Comparison of ENCODE assay signal across 8 mouse cellular contexts in genomic region chr16:31606389-31607177, GRCm38 (mm10). TPM values are rescaled to one million over a fixed set of nuclear protein-coding genes. Genes with fewer than 3 reads are reported as not detected.
A peak's percentile ranks its signal among the peaks of the same experiment; 100 is the strongest.
DNase-seq lines count a peak whose midpoint lies in the region; ATAC-seq and TF ChIP-seq lines count a peak whose summit lies in the region.

No protein-coding gene starts in this region.

- H3K27me3 ChIP-seq in hindbrain, embryonic 10.5 days (ENCODE audit: insufficient read depth, poor library complexity, severe bottlenecking), result no peaks in the 10 kb centered on the region
- no peaks in the 10 kb centered on the region for H3K27me3 ChIP-seq in hindbrain, postnatal 0 days (ENCODE audit: insufficient read depth, low read length)
- no peaks in the 10 kb centered on the region for H3K27me3 ChIP-seq in embryonic facial prominence, embryonic 12.5 days
- H3K27me3 ChIP-seq in heart, embryonic 13.5 days (replicated peaks), result no peaks in the 10 kb centered on the region
- no peaks in the 10 kb centered on the region for H3K27me3 ChIP-seq in lung, embryonic 15.5 days

- 82% methylated on average over 11 of the region's 11 CpGs for WGBS in hindbrain, embryonic 10.5 days
- 74% methylated on average over 11 of the region's 11 CpGs for WGBS in hindbrain, postnatal 0 days
- 80% methylated on average over 11 of the region's 11 CpGs for WGBS in embryonic facial prominence, embryonic 12.5 days
- 46% methylated on average over 11 of the region's 11 CpGs for WGBS in heart, embryonic 13.5 days
- 42% methylated on average over 11 of the region's 11 CpGs for WGBS in lung, embryonic 15.5 days

- H3K4me1 ChIP-seq in hindbrain, embryonic 10.5 days (replicated peaks), result 0 out of 2 replicates have a peak, but pooled peaks cover 10% of the 10 kb centered on the region
- H3K4me1 ChIP-seq in hindbrain, postnatal 0 days (ENCODE audit: insufficient read depth, low read length), result no peaks in the 10 kb centered on the region
- H3K4me1 ChIP-seq in embryonic facial prominence, embryonic 12.5 days, result no peaks in the 10 kb centered on the region
- peaks cover 21% of the 10 kb centered on the region for H3K4me1 ChIP-seq in heart, embryonic 13.5 days
- peaks cover 5% of the 10 kb centered on the region; the same call in 1 of the 2 replicates for H3K4me1 ChIP-seq in lung, embryonic 15.5 days

- no peak for DNase-seq in hindbrain, embryonic 10.5 days (ENCODE audit: low spot score)
- no peak for DNase-seq in hindbrain, postnatal 0 days (ENCODE audit: low spot score)
- DNase-seq in layer of hippocampus, adult 9-10 months (ENCODE audit: low spot score), result no peak
- no peak for DNase-seq in thymus, adult 18-20 months

- H3K9ac ChIP-seq in hindbrain, postnatal 0 days (replicated peaks; ENCODE audit: low read length), result no peak overlapping the region
- no peak overlapping the region for H3K9ac ChIP-seq in embryonic facial prominence, embryonic 12.5 days
- no peak overlapping the region for H3K9ac ChIP-seq in heart, embryonic 13.5 days
- no peak overlapping the region for H3K9ac ChIP-seq in lung, embryonic 15.5 days

- peak overlapping the region; percentile 24 for H3K27ac ChIP-seq in hindbrain, embryonic 10.5 days
- H3K27ac ChIP-seq in hindbrain, postnatal 0 days, result no peak overlapping the region
- peak overlapping the region; percentile 36 for H3K27ac ChIP-seq in embryonic facial prominence, embryonic 12.5 days
- peak overlapping the region; percentile 53 for H3K27ac ChIP-seq in heart, embryonic 13.5 days (replicated peaks)
- H3K27ac ChIP-seq in lung, embryonic 15.5 days, result peak overlapping the region; percentile 46

- no peak for TF ChIP-seq CTCF in hindbrain, postnatal 0 days (IDR thresholded peaks at IDR 0.05; ENCODE audit: low read depth)

- no peak overlapping the region for H3K4me2 ChIP-seq in hindbrain, postnatal 0 days (ENCODE audit: low read depth, low read length)
- H3K4me2 ChIP-seq in embryonic facial prominence, embryonic 12.5 days (replicated peaks), result no peak overlapping the region
- no peak overlapping the region; the same call in 1 of the 2 replicates for H3K4me2 ChIP-seq in heart, embryonic 13.5 days
- H3K4me2 ChIP-seq in lung, embryonic 15.5 days, result no peak overlapping the region

- no peaks in the 10 kb centered on the region for H3K36me3 ChIP-seq in hindbrain, embryonic 10.5 days
- H3K36me3 ChIP-seq in hindbrain, postnatal 0 days (ENCODE audit: insufficient read depth, low read length), result no peaks in the 10 kb centered on the region
- no peaks in the 10 kb centered on the region for H3K36me3 ChIP-seq in embryonic facial prominence, embryonic 12.5 days
- H3K36me3 ChIP-seq in heart, embryonic 13.5 days, result no peaks in the 10 kb centered on the region
- no peaks in the 10 kb centered on the region for H3K36me3 ChIP-seq in lung, embryonic 15.5 days

- H3K4me3 ChIP-seq in hindbrain, embryonic 10.5 days, result no peak overlapping the region
- no peak overlapping the region for H3K4me3 ChIP-seq in hindbrain, postnatal 0 days (ENCODE audit: low read length)
- H3K4me3 ChIP-seq in embryonic facial prominence, embryonic 12.5 days, result no peak overlapping the region
- H3K4me3 ChIP-seq in heart, embryonic 13.5 days, result no peak overlapping the region
- H3K4me3 ChIP-seq in lung, embryonic 15.5 days, result no peak overlapping the region

- H3K9me3 ChIP-seq in hindbrain, embryonic 10.5 days, result no peaks in the 10 kb centered on the region
- no peaks in the 10 kb centered on the region for H3K9me3 ChIP-seq in hindbrain, postnatal 0 days (ENCODE audit: low read length)
- H3K9me3 ChIP-seq in embryonic facial prominence, embryonic 12.5 days, result no peaks in the 10 kb centered on the region
- H3K9me3 ChIP-seq in heart, embryonic 13.5 days, result no peaks in the 10 kb centered on the region
- H3K9me3 ChIP-seq in lung, embryonic 15.5 days, result no peaks in the 10 kb centered on the region

- no peak for ATAC-seq in hindbrain, postnatal 0 days
- ATAC-seq in embryonic facial prominence, embryonic 12.5 days (ENCODE audit: insufficient number of reproducible peaks, insufficient read depth, low FRiP score, low TSS enrichment), result no peak
- peak; percentile 44; the same call in 1 of the 2 replicates for ATAC-seq in heart, embryonic 13.5 days (ENCODE audit: extremely low read depth, insufficient number of reproducible peaks, low FRiP score, low TSS enrichment)
- peak; percentile 70; the same call in 1 of the 2 replicates for ATAC-seq in lung, embryonic 15.5 days (ENCODE audit: borderline replicate concordance, extremely low read depth, low FRiP score, low TSS enrichment)
- no peak for ATAC-seq in cerebellum, adult (ENCODE audit: insufficient number of reproducible peaks, low FRiP score, low TSS enrichment)

RNA-seq across cellular contexts. Expression of gene Dlg1, which starts 56.7 kb away (rescaled TPM):
- 16.9 and 24.0 TPM in 2 replicates for polyA plus RNA-seq in hindbrain, embryonic 10.5 days (2016; fragmentation: Nextera tagmentation; extraction: Ambion mirVana)
- total RNA-seq in hindbrain, postnatal 0 days (2014; rRNA removed), result 21.3 and 22.7 TPM in 2 replicates
- 11.3 and 11.4 TPM in 2 replicates for polyA plus RNA-seq in hindbrain, postnatal 0 days (2015; fragmentation: Nextera tagmentation; extraction: Ambion mirVana)
- 39.1 and 43.5 TPM in 2 replicates for polyA plus RNA-seq in embryonic facial prominence, embryonic 12.5 days (2016; fragmentation: Nextera tagmentation; extraction: Ambion mirVana)
- polyA plus RNA-seq in heart, embryonic 13.5 days (2015; fragmentation: Nextera tagmentation; extraction: Ambion mirVana), result 12.4 and 13.2 TPM in 2 replicates
- polyA plus RNA-seq in lung, embryonic 15.5 days (2015; fragmentation: Nextera tagmentation; extraction: Ambion mirVana), result 21.4 and 23.0 TPM in 2 replicates

Comparison
In these comparisons a context has a peak if more than half of its experiments do, and no peak if none do; other contexts are left out.
1. ATAC-seq: peak in heart, embryonic 13.5 days (single experiment) and lung, embryonic 15.5 days (single experiment); none in hindbrain, postnatal 0 days (single experiment), embryonic facial prominence, embryonic 12.5 days (single experiment) and cerebellum, adult (single experiment).